Mouse (Mus musculus) gastrocnemius, postnatal 14 days (tissue): ENCODE data around the gene Exosc8. TPM values are rescaled to one million over a fixed set of nuclear protein-coding genes. Genes with fewer than 3 reads are reported as not detected.
A peak's percentile ranks its signal among the peaks of the same experiment; 100 is the strongest.
"Not testable (repeated sequence)": the region's sequence is repeated elsewhere in the genome, so short reads cannot be mapped to it uniquely, and the experiment has no call there.

Source experiments
- DNase-seq: peaks from one replicate; pipeline ENCODE4 v3.0.0; 2021; ENCODE audit warnings: mixed read lengths
- intact Hi-C: fragments of 180-260 bp; cut with DNase I; formaldehyde crosslinking; loops from one replicate; pipeline ENCODE4 v1.15.1; 2025; ENCODE audit warnings: low total_unique reads
- total RNA-seq, 2 experiments: library from RNA; stranded (reverse); gene quantifications; 2 replicates each; pipeline ENCODE4 v1.2.3; 2021

Gene Exosc8
- total RNA-seq, 2 experiments from 2014 or later, result 10.1 to 11.7 TPM

DNA sequence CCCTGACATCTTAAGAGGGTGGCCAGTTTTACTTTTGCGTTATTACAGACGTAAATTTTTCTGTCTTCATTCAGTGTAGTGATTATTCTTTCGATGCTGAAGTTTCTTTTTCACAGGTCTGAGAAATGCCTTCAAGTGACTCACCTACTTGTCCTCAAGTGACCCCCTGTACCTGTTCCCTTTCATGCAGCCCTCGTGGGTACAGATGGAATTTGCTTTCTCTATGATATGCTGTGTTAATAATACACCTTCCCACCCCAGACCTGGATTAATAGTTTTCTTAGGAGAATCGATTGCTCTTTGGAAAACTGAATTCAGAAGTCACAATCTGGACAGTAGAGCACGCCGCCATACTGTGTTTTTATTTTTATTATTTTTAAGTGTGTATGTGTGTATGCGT is 2.1 kb upstream of the Exosc8 start:
- DNase-seq, result no peak
- intact Hi-C loops, result loop anchor here (5.0 kb wide), 1 partner anchor 330 kb away; no protein-coding TSS in a partner anchor

DNA sequence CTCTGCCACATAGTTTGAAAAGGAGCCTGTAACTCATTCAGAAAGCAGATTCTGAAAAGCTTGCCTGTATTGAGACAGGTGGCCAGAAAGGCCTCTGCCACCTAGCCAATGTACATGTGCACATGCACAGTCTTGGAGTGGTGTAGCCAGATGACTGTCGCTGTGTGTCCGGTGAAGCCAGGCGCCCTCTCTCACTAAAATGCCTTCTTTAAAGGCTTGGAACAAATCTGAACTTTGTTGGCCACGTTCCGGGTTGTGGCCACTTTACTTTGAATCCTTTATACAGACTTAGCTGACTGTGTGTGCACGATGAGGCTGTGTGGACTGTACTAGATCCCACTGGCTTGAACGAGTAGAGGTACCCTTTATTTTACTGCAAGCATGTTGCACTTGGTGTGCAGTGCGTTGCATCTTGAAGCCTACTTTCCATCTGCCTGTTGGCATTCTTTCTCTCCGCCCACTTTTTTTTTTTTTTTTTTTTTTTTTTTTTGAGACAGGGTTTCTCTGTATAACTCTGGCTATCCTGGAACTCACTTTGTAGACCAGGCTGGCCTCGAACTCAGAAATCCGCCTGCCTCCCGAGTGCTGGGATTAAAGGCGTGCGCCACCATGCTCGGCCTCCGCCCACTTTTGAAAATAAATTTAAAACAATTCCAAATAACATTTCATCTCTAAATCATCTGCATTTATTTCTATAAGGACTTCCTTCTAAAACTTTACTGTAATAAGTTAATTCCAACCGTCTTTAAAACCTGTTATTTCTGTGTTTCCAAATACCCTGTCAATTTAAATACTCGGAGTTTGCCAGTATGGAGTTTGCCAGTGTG is 1.1 kb upstream of the Exosc8 start:
- no peak for DNase-seq
- intact Hi-C loops, result loop anchor here (5.0 kb wide), 1 partner anchor 331 kb away; no protein-coding TSS in a partner anchor

DNA sequence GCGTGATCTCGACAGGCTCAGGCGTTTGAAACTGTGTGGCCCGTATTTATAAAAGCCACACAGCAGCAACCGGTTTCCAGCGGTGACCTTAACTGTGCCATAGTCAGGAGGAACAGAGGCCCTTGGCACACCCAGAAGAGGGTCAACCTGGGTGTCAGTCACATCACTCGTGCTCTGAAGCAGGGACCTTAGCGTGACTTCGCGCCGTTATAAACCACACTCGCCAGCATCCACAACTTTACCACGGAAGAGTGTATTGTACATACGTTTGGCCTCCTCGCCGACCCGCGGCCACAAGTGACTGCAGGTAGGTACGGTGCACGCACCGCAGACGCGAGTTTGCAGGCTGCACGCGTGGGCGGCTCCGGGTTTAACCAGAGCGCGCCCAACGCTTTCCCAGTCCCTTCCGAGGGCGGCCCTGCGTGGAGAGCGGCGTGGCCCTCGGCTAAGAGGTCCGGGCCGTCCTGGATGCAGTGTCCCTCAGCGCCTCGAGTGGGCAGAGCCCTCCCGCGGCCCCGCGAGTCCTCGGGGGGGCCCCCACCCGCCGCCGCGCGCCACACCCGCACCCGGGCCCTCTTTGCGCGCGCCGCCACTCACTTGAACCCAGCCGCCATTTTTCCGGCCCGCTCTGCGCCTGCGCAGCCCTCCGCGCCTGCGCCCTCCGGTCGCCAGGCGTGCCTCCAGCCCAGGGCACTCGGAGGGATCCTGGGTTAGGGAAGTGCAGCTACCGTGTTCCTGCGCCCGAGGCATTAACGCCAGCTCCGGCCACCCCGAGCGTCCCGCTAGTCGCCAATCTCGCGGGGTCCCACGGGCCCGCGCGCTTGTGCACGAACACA is 564 bp downstream of the Exosc8 start:
- intact Hi-C loops, result loop anchor here (5.0 kb wide), 1 partner anchor 333 kb away; no protein-coding TSS in a partner anchor
- DNase-seq, result peak; percentile 89

DNA sequence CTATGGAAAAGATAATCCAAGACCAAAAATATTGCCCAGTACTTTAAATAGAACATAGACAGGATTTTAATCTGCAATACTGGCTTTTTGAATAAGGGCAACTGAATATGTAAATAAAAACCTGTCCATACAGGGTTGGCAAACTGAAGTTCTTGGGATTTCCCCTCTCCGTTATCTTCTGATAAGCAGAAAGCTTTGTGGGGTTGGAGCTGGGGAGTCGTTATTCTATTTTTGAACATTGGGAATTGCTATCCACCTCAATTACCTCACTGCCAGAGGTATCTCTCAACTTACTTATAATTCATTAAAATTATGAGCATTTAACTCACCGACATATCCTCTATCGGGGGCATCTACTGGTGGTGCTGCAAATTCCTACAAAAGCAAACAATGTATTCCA is 2.8 kb downstream of the Exosc8 start:
- intact Hi-C loops, result no loop called here

DNA sequence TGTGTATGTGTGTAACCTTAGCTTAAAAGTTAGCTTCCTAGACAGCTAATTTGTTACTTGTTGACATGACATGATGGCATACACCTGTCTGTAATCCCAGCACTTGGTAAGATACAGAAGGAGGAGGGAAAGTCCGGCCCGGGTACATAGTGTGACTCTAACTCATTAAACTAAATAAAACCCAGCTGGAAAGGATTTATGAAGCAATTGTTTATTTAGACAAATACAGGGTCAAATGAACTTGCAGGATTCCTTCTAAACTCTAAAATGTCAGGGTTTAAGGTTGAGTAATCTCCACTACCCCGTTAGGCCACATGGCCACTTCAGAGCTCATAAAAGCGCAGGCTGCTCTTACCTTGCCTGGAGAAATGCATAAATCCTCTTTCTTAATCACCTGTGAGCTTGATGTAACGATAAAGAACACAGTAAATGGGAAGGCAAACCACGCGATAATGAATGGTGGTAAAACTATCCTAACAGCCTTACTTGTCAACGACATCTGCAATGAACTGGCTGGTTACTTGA is 3.5 kb downstream of the Exosc8 start:
- DNase-seq, result no peak
- intact Hi-C loops, result no loop called here

More for the DNA sequence above, 2.8 kb downstream of the Exosc8 start:
- no peak for DNase-seq

DNA sequence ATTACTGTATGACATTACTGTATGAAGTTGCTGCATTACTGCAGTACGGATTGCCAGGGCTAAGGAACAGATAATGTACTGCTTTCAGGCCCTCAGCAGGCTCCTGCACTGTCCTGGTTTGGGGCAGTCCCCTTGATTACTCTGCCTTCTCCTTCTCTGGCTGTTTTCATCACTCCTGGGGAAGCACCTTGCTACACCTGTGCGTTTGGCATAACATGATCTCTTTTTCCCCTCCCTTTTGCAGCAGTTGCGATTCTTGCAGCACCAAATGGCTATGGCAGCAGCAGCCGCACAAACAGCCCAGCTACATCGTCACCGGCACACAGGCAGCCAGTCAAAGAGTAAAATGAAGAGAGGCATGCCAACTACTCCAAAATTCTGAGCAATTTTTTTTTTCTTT is 7.1 kb downstream of the Exosc8 start:
- intact Hi-C loops, result no loop called here
- no peak for DNase-seq

DNA sequence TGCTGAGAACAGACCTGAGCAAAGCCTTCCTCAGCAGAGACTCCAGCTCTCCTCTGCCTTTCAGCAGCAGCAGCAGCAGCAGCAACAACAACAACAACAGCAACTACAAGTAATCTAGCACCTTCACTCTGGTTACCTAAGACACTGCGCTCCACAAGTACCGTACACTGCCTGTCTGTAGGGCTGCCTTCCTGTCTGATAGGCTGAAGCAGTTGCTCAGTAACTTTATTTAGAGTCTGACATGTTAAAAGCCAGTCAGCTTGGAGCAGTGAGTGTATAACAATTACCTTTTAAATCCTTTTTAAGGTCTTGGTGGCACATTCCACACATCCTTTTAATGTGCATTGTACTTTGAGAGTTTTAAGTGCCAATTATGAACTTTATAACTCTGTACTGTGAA is 7.6 kb downstream of the Exosc8 start:
- intact Hi-C loops, result no loop called here

DNA sequence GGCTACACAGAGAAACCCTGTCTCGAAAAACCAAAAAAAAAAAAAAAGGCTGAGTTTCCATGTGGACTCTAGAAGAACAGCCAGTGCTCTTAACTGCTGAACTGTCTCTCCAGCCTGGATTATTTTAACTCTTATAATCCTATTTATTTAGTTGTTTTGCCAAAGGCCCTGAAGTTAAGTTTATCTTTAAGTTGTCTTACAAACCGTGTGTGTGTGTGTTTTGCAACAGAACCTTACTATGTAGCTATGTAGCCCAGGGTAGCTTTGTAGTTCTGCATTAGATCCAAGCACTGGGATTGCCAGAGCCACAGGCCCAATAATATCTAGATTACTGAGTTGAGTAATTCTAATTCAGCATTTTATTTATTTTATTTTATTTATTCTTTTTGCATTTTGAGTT is 9.8 kb downstream of the Exosc8 start:
- no peak for DNase-seq
- intact Hi-C loops, result no loop called here

More for the DNA sequence above, 7.6 kb downstream of the Exosc8 start:
- no peak for DNase-seq

DNA sequence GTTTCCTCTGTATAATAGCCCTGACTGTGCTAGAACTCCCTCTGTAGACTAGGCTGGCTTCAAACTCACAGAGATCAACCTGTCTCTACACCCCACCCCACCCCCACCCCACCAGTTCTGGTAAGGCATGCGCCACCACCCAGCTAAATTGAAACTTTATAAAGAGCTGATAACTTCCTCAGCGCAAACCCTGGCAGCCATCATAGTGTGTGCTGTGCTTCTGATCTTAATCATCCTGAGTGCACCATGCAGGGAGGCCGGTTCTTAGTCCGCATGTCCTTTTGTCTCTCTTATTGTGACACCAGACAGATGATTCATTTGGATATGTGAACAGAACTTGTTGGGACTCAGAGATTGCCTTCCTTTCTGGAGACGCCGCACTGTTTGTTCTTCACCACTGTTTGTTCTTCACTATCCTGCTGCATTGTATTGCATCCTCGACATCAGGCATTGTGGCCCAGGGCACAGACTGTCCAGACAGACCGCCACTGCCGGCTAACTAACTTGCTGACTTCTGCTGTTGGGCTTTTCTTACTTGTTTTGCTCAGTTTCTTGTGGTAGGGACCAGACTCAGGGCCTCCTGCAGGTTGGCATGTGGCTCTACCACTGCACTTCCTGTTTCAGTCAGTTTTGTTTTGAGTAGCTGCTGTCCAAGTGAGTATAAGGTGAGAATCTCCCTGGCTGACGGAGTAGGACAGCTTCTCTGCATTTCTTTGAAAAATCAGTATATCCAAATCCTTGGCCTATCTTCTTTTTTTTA is 11.3 kb downstream of the Exosc8 start:
- intact Hi-C loops, result no loop called here
- DNase-seq, result no peak

DNA sequence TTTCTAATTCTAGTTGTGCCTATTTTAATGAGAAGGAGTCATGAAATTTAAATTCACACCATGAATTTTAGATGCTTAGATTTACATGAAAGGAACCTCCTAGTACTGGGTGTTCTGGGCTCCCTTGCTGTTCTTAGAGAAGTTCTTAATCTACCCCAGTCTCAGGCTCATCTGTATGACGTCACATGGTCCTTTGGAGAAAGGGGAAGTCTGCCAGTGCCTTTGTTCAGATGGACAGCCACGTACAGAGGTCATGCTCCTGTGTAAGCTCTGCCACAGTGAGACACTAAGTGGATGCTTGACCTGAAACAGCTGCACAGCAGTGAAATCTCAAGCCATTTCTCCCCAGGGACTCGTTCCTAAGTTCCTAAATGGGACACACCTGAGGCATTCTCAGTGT is 16.2 kb downstream of the Exosc8 start:
- intact Hi-C loops, result no loop called here
- DNase-seq, result no peak

DNA sequence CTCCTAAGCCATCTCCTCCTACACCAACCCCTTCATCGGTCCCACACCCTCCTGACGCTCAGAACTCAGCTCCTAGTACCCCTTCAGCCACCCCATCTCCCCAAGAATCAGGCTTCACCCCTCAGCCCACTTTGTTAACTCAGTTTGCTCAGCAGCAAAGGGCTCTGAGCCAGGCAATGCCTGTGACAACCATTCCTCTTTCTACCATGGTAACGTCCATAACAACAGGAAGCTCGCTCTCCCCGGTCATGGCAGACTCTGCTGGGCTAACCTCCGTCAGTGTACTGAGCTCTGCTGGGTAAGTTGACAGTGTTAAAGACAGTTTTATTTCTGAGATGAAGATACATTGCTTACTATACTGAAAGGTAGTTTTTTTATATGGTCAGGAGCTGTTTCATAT is 17.8 kb downstream of the Exosc8 start:
- intact Hi-C loops, result no loop called here
- DNase-seq, result no peak

DNA sequence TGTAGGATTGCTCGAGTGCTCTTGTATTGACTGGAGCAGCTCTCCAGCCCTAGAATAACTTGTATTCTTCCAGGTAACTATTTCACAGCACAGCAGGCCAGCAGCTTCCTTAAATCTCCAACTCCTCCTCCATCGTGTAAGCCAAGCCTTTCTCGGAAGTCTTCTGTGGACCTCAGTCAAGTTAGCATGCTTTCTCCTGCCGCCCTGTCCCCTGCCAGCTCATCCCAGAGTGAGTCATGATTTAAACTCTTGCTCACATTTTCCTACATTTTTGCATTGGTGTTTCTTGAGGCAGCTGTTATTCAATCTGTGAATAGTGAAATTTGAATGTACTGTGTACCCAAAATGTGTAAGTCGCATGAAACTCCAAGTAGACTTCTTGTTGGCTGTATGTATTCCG is 19.7 kb downstream of the Exosc8 start:
- DNase-seq, result no peak
- intact Hi-C loops, result no loop called here

DNA sequence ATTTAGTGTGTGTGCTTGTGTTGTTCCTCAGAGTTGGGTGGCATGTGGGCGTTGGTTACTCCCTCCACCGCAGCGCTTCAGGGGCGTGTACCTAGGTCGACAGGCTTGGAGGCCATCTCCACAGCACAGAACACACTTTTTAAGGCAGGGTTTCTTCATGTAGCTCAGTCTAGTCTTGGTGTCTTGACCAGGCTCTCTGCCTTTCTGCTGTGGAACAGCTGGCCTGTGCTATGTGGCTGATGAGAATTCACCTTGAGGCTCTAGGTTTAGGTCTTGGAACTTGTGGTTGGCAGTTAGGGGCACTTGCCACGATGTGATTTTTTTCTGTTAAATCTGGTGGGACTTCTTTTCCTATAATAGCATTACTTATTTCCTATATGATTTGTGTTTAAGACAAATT is 20.9 kb downstream of the Exosc8 start, which contains the start of gene Gm21958:
Gm21958 (minus strand) TSS at position 101 of the 400 bp plus-strand sequence.
- DNase-seq, result no peak
- intact Hi-C loops, result no loop called here

DNA sequence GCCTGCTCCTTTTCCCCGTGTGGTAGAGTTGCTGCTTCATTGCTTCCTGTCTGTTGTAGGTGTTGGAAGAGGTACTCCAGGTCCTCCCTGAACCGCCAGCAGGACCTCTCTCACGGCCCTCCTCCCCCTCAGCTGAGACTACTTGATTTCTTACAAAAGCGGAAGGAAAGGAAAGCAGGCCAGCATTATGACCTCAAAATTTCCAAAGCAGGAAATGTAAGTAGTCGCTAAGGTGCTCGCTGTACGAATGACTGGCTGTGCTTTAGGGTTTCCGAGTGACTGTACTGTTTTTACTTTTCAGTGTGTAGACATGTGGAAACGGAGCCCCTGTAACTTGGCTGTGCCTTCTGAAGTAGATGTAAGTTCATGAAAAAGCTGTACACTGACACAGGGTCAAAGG is 26.2 kb downstream of the Exosc8 start:
- no peak for DNase-seq
- intact Hi-C loops, result no loop called here

DNA sequence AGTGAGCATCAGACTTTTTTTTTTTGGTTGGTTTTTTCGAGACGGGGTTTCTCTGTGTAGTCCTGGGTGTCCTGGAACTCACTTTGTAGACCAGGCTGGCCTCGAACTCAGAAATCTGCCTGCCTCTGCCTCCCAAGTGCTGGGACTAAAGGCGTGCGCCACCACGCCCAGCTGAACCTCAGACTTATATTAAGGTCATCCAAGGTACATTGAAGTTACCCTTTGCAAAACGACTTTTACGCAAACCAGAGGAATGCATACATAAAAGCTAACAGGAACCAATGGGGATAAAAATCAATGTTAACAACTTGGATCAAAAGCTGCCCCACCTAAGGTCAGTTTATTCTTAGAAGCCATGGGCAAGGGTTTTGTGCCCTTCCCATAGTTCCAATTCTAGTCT is 31.1 kb downstream of the Exosc8 start:
- intact Hi-C loops, DNase-seq: not testable (repeated sequence)

DNA sequence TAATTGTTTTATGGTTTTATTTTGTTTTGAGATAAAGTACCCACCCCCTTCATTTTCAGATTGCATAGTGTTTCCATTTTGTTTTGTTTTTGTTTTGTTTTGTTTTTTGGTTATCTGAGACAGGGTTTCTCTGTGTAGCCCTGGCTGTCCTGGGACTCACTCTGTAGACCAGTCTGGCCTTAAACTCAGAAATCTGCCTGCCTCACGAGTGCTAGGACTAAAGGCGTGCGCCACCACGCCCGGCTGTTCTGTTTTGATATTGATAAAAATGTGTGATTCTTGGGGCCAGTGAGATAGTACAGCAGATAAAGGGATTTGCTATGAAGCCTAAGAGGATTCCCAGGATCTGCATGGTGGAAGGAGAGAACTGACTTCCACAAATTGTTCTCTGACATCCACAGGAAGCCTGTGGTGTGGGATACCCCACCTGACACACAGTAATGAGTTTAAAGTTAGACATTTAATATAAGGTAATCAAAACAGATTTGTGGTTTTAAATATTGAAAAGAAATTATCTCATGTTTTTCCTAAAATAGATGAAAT is 35.4 kb downstream of the Exosc8 start:
- intact Hi-C loops, result no loop called here
- no peak for DNase-seq

DNA sequence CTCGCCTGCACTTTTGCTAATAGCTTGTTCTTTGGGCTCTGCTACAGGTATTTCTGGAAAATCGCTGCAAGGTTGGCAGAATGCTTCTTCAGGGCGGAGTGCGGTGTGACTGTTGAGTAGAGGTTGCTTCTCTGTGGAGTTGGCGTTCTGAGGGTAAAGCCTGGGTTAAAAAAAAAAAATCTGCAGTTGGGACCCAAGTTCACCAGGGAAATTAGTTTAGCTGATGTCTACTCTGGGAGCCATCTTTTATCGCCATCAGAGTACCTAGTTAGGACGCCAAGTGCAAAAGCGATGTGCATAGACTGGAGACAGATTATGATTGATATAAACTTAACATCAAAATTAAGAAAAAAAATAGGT is 42.2 kb downstream of the Exosc8 start:
- DNase-seq, result no peak
- intact Hi-C loops, result no loop called here

DNA sequence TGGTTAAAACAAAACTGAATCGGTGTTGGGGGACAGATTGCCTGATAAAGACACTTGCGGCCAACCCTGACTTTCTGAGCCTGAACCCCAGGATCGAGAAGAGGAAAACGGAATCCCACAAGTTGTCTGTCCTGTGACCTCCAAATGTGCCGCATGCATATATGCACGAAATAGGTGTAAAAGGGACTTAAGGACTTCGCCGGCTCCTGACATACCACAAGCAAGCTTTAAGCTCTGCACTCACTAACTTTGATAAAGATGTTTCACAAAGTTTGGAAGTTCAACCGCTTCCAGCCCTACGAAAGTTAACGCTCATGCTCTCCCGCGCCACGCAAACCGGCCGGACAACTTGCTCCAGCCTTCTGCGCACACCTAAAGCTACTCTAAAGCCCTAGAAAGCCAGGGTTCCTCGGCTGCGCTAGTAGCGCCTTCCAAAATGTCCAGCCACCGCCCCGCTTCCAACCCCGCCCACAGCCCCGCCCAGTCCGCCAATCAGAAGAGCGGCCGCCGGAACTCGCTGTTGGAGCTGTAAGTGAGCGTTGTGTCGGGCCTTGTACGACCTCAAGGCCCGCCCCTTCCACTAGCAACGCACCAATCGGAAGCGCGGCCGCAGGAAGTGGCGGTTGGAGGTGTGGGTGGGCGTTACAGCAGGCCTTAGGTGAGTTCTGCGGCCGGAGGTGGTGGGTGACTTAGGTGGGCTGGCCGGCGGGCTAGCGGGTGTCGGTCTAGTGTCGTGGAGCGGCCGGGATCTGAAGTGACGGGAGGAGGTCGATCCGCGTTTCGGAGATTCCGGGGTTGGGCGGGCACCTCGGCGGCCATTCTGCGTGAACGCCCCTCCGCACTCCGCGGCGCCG is 42.8 kb downstream of the Exosc8 start, which contains the start of gene Supt20:
Supt20 (plus strand) TSS at position 606 of the 854 bp plus-strand sequence.
- DNase-seq, result peak; percentile 93
- intact Hi-C loops, result no loop called here
